Mouse (Mus musculus) erythroblast, embryonic 14.5 days (primary cell): ENCODE measurements around the gene Npm1.

Source experiments
- GATA1 ChIP-seq: IDR thresholded peaks from 2 replicates; pipeline ENCODE4 v1.6.1; 2012; ENCODE audit warnings: low read length, inconsistent platforms, mixed read lengths
- TAL1 ChIP-seq: IDR thresholded peaks from 3 replicates; pipeline ENCODE4 v1.6.1; 2012; ENCODE audit warnings: low read length, inconsistent platforms, mixed read lengths

- no peak for TF ChIP-seq TAL1
- TF ChIP-seq GATA1: no peak
Observed at GRCm38 (mm10) chr11:33143906-33144305, 19.1 kb downstream of the Npm1 start.
